Mouse (Mus musculus): Measurements from ENCODE around the gene Mier3. TPM values are rescaled to one million over a fixed set of nuclear protein-coding genes. Genes with fewer than 3 reads are reported as not detected.

Gene Mier3
- total RNA-seq, 2 experiments from 2014 or later: 11.6 to 12.7 TPM

DNA sequence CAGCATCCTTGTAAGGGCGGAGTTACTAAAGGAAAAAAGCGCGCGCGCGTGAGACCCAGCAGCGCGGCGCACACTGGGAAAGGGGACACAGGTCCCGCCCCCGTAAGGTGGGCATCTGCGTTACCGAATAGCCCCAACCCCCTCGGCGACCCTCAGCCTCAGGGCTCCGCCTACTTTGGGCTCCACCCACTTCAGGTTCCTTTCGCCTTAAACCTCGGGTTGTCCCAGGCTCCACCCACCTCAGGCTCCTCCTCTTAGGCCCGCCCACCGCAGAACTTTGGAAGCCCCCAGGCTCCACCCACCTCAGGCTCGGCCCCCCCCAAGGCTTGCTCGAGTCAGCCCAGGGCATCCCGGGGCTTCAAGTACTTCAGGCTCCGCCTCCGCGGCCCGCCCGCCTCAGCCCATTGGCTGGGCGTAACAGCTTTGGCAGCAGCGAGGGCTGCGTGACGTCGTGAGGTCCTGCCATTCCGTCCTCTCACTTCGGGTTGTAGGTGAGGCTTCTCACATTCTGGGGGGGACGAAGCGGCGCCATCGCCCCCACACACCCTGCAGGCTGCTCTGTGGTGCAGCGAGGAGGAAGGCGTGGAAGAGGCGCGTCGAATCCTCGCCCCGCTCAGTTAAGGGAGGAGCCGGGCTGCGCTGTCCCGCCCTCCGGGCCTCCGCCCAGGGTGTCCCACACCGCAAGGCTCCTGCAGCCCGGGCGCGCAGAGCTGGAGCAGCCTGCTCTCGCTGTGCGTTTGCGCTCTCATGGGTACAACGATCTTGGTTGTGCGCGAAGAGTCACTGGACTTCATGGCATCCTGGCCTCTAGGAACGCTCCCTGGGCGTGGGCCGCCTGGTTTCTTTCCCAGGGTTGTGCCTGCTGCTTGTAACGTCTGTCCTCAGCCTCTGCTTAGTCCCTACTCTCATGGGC lies 44.6 kb downstream of the Mier3 start:
- intact Hi-C loops (cut with DNase I): loop anchor here (2.0 kb wide), 1 partner anchor 235 kb away; the partner anchor contains the start of gene Gpbp1
- Histone ChIP-seq H3K4me3 (peak overlapping the region; percentile 78), H3K27ac (peak overlapping the region; percentile 95)
- TF ChIP-seq CTCF (IDR thresholded peaks at IDR 0.05): no peak
- peak; percentile 99 for DNase-seq

GRCm38 (mm10) chr13:111726898-111727297 lies 46.1 kb downstream of the Mier3 start:
- TF ChIP-seq CTCF (IDR thresholded peaks at IDR 0.05): no peak
- no peak for DNase-seq
- Histone ChIP-seq H3K4me3 (no peak overlapping the region), H3K27ac (no peak overlapping the region)
- intact Hi-C loops (cut with DNase I): no loop called here

DNA sequence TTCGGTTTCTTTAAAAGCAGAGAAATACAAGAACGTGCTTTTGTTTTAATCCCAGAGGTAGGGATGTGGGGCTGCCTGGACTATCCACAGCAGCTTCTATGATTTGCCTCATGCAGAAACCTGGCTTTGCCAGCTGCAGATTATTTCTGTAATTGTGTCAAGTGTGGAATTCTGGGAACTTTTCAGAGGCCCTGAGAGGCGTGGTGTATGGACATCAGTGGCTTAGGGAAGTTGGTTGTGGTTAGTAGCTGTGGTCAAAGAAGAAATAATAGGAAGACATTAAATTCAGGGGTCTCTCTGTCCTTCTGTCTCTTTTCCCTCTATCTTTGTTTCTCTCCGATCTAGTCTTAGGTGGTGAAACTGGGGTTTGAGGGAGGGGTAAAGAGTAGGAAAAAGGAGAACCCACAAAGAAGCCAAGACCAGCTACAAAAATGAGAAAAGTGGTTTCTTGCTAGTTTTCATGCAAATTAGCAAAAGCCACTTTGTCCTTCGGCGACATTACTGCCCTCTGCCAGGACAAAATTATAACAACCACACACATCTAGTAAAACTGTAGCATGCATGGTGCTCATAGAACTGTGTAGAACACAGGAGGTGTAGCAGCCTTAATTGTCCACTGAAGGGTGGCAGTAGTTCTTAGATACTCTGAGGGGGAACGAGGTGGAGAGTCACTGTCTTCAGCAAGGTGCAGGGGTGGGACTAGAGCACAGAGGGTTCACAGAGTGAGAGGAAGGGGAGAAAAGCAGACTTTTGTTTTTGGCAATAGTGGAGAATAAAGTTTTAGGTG lies 60.6 kb downstream of the Mier3 start:
- TF ChIP-seq CTCF (IDR thresholded peaks at IDR 0.05): no peak
- no peak for DNase-seq
- no peak overlapping the region for H3K4me3 ChIP-seq
- intact Hi-C loops (cut with DNase I): loop anchor here (5.0 kb wide), 1 partner anchor 169 kb away; no protein-coding TSS in a partner anchor
- no peak overlapping the region for H3K27ac ChIP-seq

- DNase-seq: no peak
- TF ChIP-seq CTCF (IDR thresholded peaks at IDR 0.05): peak; percentile 77
- intact Hi-C loops (cut with DNase I): loop anchor here (1.0 to 5.0 kb wide), 2 partner anchors 170 to 281 kb away; no protein-coding TSS in a partner anchor
Observed at GRCm38 (mm10) chr13:111741991-111742615, 61.3 kb downstream of the Mier3 start.

DNA sequence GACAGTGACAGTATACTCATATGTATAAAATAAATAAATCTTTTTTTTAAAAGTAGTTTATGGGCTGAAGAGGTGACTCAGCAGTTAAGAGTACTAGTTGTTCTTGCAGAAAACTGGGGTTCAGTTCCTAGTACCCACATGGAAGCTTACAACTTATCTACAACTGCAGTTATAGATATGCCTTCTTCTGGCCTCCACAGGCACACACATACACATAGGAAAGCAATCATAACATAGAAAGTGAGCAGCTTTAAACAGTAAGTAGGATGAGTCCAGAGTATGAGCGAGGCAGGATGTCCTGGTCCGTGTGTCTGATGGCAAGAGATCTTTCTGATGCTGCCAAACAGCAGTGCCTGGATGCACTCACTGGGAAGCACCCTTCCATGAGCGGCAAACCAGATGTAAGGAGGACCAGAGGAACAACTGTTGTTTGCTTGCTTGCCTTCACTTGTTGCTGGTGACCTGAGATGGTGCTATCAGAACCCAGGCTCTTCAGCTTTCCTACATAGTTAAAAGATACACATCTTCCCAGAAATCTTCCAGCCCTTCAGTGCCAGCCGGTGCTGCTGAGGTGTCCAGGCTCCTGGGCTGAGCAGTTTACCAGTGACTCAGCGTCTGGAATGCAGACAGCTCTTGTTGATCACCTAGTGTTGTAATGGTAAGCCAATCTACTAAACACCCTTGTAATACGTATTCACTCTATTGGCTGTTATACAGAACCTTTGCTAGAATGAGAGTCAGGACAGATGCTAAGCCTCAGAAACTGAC lies 63.6 kb downstream of the Mier3 start:
- intact Hi-C loops (cut with DNase I): loop anchor here (5.0 kb wide), 1 partner anchor 172 kb away; no protein-coding TSS in a partner anchor
- no peak for TF ChIP-seq CTCF (IDR thresholded peaks at IDR 0.05)
- Histone ChIP-seq H3K4me3 (no peak overlapping the region), H3K27ac (no peak overlapping the region)
- DNase-seq: no peak

More at GRCm38 (mm10) chr13:111741991-111742615, 61.3 kb downstream of the Mier3 start:
- no peak overlapping the region for H3K4me3 ChIP-seq
- H3K27ac ChIP-seq: no peak overlapping the region

- Histone ChIP-seq H3K4me3 (no peak overlapping the region), H3K27ac (no peak overlapping the region)
- intact Hi-C loops (cut with DNase I): no loop called here
- no peak for DNase-seq
- TF ChIP-seq CTCF (IDR thresholded peaks at IDR 0.05): no peak
Observed at GRCm38 (mm10) chr13:111745216-111745615, 64.4 kb downstream of the Mier3 start.

- DNase-seq: no peak
- intact Hi-C loops (cut with DNase I): no loop called here
- TF ChIP-seq CTCF (IDR thresholded peaks at IDR 0.05): no peak
- H3K4me3 ChIP-seq: no peak overlapping the region
- H3K27ac ChIP-seq: no peak overlapping the region
Observed at GRCm38 (mm10) chr13:111746831-111747230, 66.1 kb downstream of the Mier3 start.

GRCm38 (mm10) chr13:111748301-111749062 lies 67.7 kb downstream of the Mier3 start:
- TF ChIP-seq CTCF (IDR thresholded peaks at IDR 0.05): no peak
- intact Hi-C loops (cut with DNase I): no loop called here
- Histone ChIP-seq H3K4me3 (no peak overlapping the region), H3K27ac (no peak overlapping the region)
- DNase-seq: no peak

- H3K4me3 ChIP-seq: no peak overlapping the region
Observed at GRCm38 (mm10) chr13:111753321-111753720, 72.5 kb downstream of the Mier3 start.

GRCm38 (mm10) chr13:111755377-111755776 lies 74.6 kb downstream of the Mier3 start:
- DNase-seq: no peak
- no peak for TF ChIP-seq CTCF (IDR thresholded peaks at IDR 0.05)
- Histone ChIP-seq H3K4me3 (no peak overlapping the region), H3K27ac (no peak overlapping the region)
- intact Hi-C loops (cut with DNase I): no loop called here

More at GRCm38 (mm10) chr13:111753321-111753720, 72.5 kb downstream of the Mier3 start:
- DNase-seq: no peak
- intact Hi-C loops (cut with DNase I): no loop called here
- TF ChIP-seq CTCF (IDR thresholded peaks at IDR 0.05): no peak
- H3K27ac ChIP-seq: no peak overlapping the region

GRCm38 (mm10) chr13:111755937-111756336 lies 75.2 kb downstream of the Mier3 start:
- Histone ChIP-seq H3K4me3 (no peak overlapping the region), H3K27ac (no peak overlapping the region)
- TF ChIP-seq CTCF (IDR thresholded peaks at IDR 0.05): no peak
- no peak for DNase-seq
- intact Hi-C loops (cut with DNase I): no loop called here
